Mouse (Mus musculus) testis, postnatal 10 days (tissue): ENCODE data around the gene Olfr305.
"Not testable (repeated sequence)": the region's sequence is repeated elsewhere in the genome, so short reads cannot be mapped to it uniquely, and the experiment has no call there.

ENCODE experiments used
- DNase-seq: peaks from one replicate; pipeline ENCODE4 v3.0.0; 2021; ENCODE audit warnings: low spot score

The Olfr305 gene

GRCm38 (mm10) chr7:86366828-86367227 is at the start of gene Olfr305:
Olfr305 (minus strand) TSS chr7:86366928.
- no peak for DNase-seq

- no peak for DNase-seq
Measured at GRCm38 (mm10) chr7:86403546-86403945, 36.8 kb upstream of the Olfr305 start, which contains the start of gene Olfr301. Olfr301 (plus strand) TSS chr7:86403846.

GRCm38 (mm10) chr7:86397689-86398088 is 31.0 kb upstream of the Olfr305 start, which contains the start of gene Olfr303:
Olfr303 (minus strand) TSS chr7:86397789.
- DNase-seq, result no peak

GRCm38 (mm10) chr7:86386558-86386957 is 19.8 kb upstream of the Olfr305 start, which contains the start of gene Olfr304:
Olfr304 (minus strand) TSS chr7:86386658.
- DNase-seq, result no peak

- DNase-seq, result no peak
Measured at GRCm38 (mm10) chr7:86385769-86386168, 19.0 kb upstream of the Olfr305 start.

- DNase-seq, result not testable (repeated sequence)
Measured at GRCm38 (mm10) chr7:86346296-86346695, 20.4 kb downstream of the Olfr305 start.

- DNase-seq, result no peak
Measured at GRCm38 (mm10) chr7:86344253-86344652, 22.5 kb downstream of the Olfr305 start.

GRCm38 (mm10) chr7:86342881-86343565 is 23.7 kb downstream of the Olfr305 start:
- DNase-seq, result no peak

GRCm38 (mm10) chr7:86337486-86337885 is 29.2 kb downstream of the Olfr305 start, which contains the start of gene Olfr307:
Olfr307 (minus strand) TSS chr7:86337586.
- no peak for DNase-seq

- no peak for DNase-seq
Measured at GRCm38 (mm10) chr7:86325530-86325929, 41.2 kb downstream of the Olfr305 start, which contains the start of gene Olfr308. Olfr308 (minus strand) TSS chr7:86325630.

- no peak for DNase-seq
Measured at GRCm38 (mm10) chr7:86321323-86321722, 45.4 kb downstream of the Olfr305 start.

GRCm38 (mm10) chr7:86313608-86314007 is 53.1 kb downstream of the Olfr305 start, which contains the start of gene Olfr309:
Olfr309 (minus strand) TSS chr7:86313708.
- DNase-seq, result no peak
